Mouse (Mus musculus): Measurements from ENCODE around the gene Mum1. TPM values are rescaled to one million over a fixed set of nuclear protein-coding genes. Genes with fewer than 3 reads are reported as not detected.
"Not testable (repeated sequence)": the region's sequence is repeated elsewhere in the genome, so short reads cannot be mapped to it uniquely, and the experiment has no call there.

Mum1 gene
- polyA plus RNA-seq, 1 experiment from 2014 or later, result 49.9 TPM

DNA sequence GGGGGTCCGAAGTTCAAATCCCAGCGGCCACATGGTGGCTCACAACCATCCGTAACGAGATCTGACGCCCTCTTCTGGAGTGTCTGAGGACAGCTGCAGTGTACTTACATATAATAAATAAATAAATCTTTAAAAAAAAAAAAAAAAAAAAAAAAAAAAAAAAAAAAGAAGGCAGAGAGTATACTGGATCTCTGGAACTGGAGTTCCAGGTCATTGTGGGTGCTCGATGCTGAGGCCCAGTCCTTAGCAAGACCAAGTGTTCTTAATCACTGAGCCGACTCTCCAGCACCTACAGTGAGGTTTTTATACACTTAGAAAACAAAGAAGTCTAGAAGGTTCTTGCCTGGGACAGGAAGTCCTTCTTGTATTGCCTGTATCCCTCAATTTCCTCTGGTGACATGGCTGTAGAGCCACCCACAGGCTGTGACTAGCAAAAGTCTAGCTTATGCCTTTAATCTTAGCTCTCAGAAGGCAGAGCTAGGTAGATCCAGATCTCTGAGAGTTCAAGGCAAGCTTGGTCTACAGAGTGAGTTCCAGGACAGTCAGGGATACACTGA lies 14.6 kb upstream of the Mum1 start:
- H3K4me2 ChIP-seq (replicated peaks); H3K4me3 ChIP-seq; H3K9me3 ChIP-seq; H3K27me3 ChIP-seq; ATAC-seq (replicated peaks); H3K9ac ChIP-seq (replicated peaks); H3K36me3 ChIP-seq; H3K27ac ChIP-seq (replicated peaks): not testable (repeated sequence)
- 81% methylated on average over 7 of the region's 7 CpGs for WGBS
- peaks cover 22% of the 10 kb centered on the region for H3K4me1 ChIP-seq

DNA sequence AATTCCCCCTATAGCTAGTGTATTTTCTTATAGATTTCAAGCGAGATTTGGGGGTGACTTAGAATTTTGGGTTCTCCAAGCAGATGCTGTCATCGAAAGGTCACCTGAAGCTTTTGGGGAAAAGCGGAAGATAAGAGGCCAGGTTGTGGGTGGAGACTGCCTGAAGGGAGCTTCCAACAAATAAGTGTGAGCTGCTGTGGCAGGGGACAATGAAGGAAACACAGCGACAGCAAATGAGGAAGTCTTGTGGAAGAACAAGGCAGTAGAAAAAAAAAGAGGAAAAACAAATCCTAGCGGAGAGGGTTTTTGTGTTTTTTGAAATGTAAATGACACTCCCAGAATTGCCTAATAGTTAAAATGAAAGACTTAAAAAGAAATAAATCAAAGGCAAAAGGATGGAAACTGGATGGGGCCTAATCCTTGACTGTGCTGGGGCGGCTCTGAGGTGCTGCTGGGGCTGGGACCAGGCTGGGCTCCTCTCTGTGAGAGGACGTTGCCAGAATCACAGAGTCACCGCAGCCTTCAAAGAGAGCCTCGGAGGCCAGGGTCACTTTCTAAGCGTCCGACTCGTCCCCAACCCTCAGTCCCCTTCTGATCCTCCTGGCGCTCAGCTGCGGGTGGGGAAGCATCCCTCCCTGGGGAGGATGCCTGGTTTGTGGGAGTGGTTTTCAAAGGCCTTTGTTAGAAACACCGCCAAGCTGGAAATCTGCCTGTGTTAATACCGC lies 11.0 kb upstream of the Mum1 start:
- Histone ChIP-seq H3K4me1 (peaks cover 10% of the 10 kb centered on the region), H3K27me3 (no peaks in the 10 kb centered on the region), H3K27ac (replicated peaks) (0 out of 2 replicates have a peak overlapping the region, but pooled peaks have one; percentile 60), H3K9me3 (no peaks in the 10 kb centered on the region), H3K36me3 (no peaks in the 10 kb centered on the region), H3K4me3 (no peak overlapping the region), H3K4me2 (replicated peaks) (no peak overlapping the region), H3K9ac (replicated peaks) (0 out of 2 replicates have a peak overlapping the region, but pooled peaks have one; percentile 32)
- no peak for ATAC-seq (replicated peaks)
- WGBS, result 10% methylated on average over 16 of the region's 16 CpGs

DNA sequence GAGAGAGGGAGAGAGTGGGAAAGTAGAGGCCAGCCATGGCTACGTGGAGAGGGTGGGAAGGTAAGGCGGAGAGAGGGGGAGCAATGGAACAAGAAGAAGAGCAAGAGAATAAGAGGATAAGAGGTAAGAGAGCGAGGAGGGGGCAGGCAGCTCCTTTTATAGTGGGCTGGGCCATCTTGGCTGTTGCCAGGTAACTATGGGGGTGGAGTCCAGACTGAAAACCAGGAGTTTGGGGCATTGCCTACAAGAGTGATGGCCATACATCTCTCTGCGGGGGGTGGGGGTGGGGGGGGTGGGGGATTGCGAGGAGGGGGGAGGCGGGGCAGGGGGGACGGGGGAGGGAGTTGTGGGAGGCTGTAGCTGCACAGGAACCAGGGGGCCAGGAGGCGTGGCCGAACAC lies 5.6 kb upstream of the Mum1 start:
- ATAC-seq (replicated peaks), result no peak
- H3K36me3 ChIP-seq, result no peaks in the 10 kb centered on the region
- H3K9me3 ChIP-seq, result no peaks in the 10 kb centered on the region
- 35% methylated on average over 7 of the region's 9 CpGs for WGBS
- H3K27ac ChIP-seq (replicated peaks), result no peak overlapping the region
- peaks cover 3% of the 10 kb centered on the region; the same call in 1 of the 2 replicates for H3K4me1 ChIP-seq
- H3K9ac ChIP-seq (replicated peaks), result no peak overlapping the region
- no peak overlapping the region for H3K4me2 ChIP-seq (replicated peaks)
- H3K27me3 ChIP-seq, result no peaks in the 10 kb centered on the region
- no peak overlapping the region for H3K4me3 ChIP-seq

DNA sequence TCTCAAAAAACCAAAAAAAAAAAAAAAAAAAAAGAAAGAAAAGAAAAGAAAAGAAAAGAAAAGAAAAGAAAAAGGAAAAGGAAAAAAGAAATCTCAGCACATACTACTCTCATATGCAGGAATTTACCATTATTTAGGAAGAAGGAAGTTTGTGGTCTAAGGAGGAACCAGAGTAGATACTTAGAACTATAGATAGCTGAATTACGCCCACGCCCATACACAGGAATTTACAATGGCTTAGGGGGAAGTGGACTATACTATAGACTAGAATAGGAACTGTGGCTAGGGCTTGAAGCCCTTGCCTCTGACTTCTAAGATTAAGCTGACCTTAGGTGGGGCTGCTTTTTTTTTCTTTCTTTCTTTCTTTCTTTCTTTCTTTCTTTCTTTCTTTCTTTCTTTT lies 3.1 kb upstream of the Mum1 start:
- not testable (repeated sequence) for H3K9ac ChIP-seq (replicated peaks); H3K4me3 ChIP-seq; H3K27ac ChIP-seq (replicated peaks); H3K27me3 ChIP-seq; ATAC-seq (replicated peaks); H3K4me2 ChIP-seq (replicated peaks); H3K36me3 ChIP-seq; H3K9me3 ChIP-seq
- 97% methylated on average over 2 of the region's 2 CpGs for WGBS
- peaks cover 19% of the 10 kb centered on the region for H3K4me1 ChIP-seq

DNA sequence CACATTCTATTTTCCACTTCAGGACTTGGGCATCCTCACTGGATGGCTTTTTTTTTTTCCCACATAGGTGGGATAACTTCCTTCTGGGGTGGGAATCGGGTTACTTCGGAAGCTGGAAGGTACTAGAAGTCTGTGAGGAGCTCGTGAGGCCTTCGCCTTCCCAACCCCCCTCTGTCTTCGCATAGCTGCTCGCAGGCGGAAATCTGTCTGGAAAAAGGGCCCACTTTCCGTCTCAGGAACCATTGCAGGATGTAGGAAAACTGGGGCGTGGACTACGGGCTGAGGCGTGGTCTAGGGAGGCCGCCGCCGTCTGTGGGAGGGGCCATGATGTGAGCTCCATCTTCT lies 191 bp upstream of the Mum1 start:
- 0% methylated on average over 14 of the region's 14 CpGs for WGBS
- ATAC-seq (replicated peaks), result no peak; the same call in 1 of the 2 replicates

DNA sequence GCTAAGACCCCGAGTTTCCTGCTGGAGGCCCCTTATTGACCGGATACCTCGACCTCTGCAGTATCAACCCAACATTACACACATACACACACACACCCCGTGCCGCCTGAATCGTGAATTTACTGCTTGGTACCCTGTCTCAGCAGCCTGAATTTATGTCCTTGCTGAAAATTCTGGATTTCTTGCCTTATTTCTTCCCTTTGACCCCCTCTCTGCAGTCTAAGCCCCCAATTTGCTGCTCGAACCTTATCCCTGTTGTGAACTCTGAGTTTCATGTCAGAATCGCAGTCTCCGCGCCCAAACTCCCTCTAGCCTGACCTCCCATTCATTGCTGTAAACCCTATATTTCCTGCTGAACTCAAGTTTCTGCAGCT lies 919 bp downstream of the Mum1 start:
- WGBS, result 8% methylated on average over 10 of the region's 10 CpGs
- H3K27me3 ChIP-seq, result no peaks in the 10 kb centered on the region
- H3K27ac ChIP-seq (replicated peaks), result peak overlapping the region; percentile 92
- peak overlapping the region; percentile 81 for H3K4me3 ChIP-seq
- peak overlapping the region; percentile 75 for H3K4me2 ChIP-seq (replicated peaks)
- H3K9ac ChIP-seq (replicated peaks), result peak overlapping the region; percentile 84
- H3K9me3 ChIP-seq, result no peaks in the 10 kb centered on the region
- H3K4me1 ChIP-seq, result peaks cover 40% of the 10 kb centered on the region
- peak; percentile 1; the same call in 1 of the 2 replicates for ATAC-seq (replicated peaks)
- peaks cover 6% of the 10 kb centered on the region for H3K36me3 ChIP-seq

More for the DNA sequence above, 191 bp upstream of the Mum1 start:
- peak overlapping the region; percentile 84 for H3K9ac ChIP-seq (replicated peaks)
- H3K36me3 ChIP-seq, result peaks cover 6% of the 10 kb centered on the region; the same call in 1 of the 2 replicates
- peak overlapping the region; percentile 92 for H3K27ac ChIP-seq (replicated peaks)
- H3K4me1 ChIP-seq, result peaks cover 40% of the 10 kb centered on the region
- peak overlapping the region; percentile 81 for H3K4me3 ChIP-seq
- H3K9me3 ChIP-seq, result no peaks in the 10 kb centered on the region
- H3K4me2 ChIP-seq (replicated peaks), result peak overlapping the region; percentile 75
- H3K27me3 ChIP-seq, result no peaks in the 10 kb centered on the region

DNA sequence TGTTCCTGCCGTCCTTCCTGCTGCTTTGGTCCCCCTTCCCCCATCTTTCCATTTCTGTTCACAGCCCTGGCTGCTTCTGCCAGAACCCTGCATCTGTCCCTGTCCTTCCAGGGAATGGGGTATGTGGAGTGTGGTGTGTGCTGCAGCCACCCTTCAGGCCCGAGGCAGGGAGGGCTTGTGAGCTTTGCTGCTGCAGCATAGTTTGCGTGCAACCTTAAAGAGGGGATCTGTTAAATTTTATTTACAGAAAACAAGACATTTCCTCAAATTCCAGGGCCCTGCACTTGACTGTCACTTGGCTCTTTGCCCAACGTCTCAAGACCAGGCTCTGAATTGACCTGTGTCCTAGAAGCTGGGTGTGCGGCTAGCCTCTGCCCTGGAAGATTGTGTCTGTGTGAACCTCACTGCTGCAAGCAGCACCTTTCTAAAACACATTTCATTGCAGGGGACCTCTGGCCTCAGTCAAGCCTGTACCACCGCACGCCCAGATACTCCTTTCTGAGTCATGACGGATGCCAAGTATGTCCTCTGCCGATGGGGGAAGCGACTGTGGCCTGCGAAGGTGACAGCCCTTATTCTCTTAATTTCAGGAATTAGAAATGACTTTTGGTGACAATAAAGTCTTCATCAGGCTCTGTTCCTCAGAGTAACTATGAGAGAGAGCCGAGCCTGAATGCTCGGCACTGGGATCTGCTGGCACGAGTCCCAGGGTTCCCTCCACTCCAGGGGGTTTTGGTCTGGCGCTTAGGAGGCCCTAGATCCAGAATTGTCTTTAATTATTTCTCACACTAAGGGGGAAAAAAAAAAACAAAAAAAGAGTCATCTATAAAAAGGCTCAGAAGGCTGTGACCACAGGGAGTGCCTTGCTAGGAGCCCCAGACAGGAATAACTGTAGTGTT lies 1.9 kb downstream of the Mum1 start:
- no peaks in the 10 kb centered on the region for H3K9me3 ChIP-seq
- peak overlapping the region; percentile 84 for H3K9ac ChIP-seq (replicated peaks)
- H3K4me1 ChIP-seq, result peaks cover 48% of the 10 kb centered on the region
- peaks cover 14% of the 10 kb centered on the region for H3K36me3 ChIP-seq
- no peak for ATAC-seq (replicated peaks)
- H3K27me3 ChIP-seq, result no peaks in the 10 kb centered on the region
- peak overlapping the region; percentile 81 for H3K4me3 ChIP-seq
- WGBS, result 29% methylated on average over 15 of the region's 15 CpGs
- peak overlapping the region; percentile 75 for H3K4me2 ChIP-seq (replicated peaks)
- peak overlapping the region; percentile 92 for H3K27ac ChIP-seq (replicated peaks)

DNA sequence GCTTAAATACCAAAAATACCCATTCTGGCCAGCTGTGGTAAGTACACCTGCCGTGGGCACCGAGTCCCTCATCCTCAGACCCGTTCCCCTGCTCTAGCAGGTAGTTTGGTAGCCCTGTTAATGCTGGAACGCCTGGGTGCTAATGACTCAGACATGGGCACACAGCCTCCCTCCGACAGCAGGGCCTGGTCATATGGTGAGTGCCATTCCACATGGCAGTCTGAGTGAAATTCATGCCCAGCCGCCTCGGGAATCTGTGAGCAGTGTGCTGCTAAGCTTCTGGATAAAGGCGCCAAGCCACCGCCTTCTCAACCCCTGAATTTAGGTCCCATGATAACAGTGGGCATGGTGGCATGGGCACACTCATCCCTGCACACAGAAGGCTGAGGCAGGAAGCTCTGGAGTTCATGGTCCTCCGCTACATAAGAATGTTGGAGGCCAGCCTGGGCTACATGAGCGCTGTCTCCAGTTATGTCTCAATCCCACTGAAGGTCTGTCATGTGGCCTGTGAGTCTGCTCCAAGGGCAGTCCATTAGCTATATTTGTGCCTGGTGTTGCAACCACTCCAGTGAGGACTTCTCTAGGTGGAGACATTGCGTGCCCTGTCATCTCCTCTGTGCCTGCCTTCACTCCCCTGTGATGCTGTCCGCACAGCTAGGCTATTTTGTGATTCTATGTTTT lies 10.1 kb downstream of the Mum1 start:
- H3K4me2 ChIP-seq (replicated peaks), result no peak overlapping the region
- H3K36me3 ChIP-seq, result peaks cover 85% of the 10 kb centered on the region
- no peak overlapping the region for H3K27ac ChIP-seq (replicated peaks)

DNA sequence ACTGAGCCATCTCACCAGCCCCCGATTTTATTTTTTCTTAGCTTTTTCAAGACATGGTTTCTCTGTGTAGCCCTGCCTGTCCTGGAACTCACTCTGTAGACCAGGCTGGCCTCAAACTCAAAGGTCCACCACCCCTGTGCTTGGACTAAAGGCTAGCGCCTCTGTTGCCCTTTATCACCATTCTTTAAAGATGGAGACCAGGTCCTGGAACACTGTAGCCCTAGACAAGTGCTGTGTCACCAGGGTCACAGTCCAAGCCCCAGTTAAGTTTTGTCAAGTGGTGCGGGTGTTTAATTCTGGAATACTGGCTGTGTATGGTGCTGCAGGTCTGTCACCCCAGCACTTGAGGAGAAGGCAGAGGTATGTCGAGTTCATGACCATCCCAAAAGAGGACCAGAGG lies 10.8 kb downstream of the Mum1 start:
- H3K9me3 ChIP-seq, result no peaks in the 10 kb centered on the region
- H3K4me1 ChIP-seq, result peaks cover 15% of the 10 kb centered on the region
- peaks cover 92% of the 10 kb centered on the region for H3K36me3 ChIP-seq
- H3K27ac ChIP-seq (replicated peaks), result no peak overlapping the region
- ATAC-seq (replicated peaks), result no peak
- WGBS, result 90% methylated on average over 4 of the region's 4 CpGs
- no peak overlapping the region for H3K4me2 ChIP-seq (replicated peaks)
- H3K4me3 ChIP-seq, result no peak overlapping the region
- H3K9ac ChIP-seq (replicated peaks), result no peak overlapping the region
- no peaks in the 10 kb centered on the region for H3K27me3 ChIP-seq

More for the DNA sequence above, 10.1 kb downstream of the Mum1 start:
- ATAC-seq (replicated peaks), result no peak
- Histone ChIP-seq H3K4me3 (no peak overlapping the region), H3K4me1 (peaks cover 15% of the 10 kb centered on the region), H3K9me3 (no peaks in the 10 kb centered on the region), H3K27me3 (no peaks in the 10 kb centered on the region), H3K9ac (replicated peaks) (no peak overlapping the region)
- 97% methylated on average over 13 of the region's 13 CpGs for WGBS

DNA sequence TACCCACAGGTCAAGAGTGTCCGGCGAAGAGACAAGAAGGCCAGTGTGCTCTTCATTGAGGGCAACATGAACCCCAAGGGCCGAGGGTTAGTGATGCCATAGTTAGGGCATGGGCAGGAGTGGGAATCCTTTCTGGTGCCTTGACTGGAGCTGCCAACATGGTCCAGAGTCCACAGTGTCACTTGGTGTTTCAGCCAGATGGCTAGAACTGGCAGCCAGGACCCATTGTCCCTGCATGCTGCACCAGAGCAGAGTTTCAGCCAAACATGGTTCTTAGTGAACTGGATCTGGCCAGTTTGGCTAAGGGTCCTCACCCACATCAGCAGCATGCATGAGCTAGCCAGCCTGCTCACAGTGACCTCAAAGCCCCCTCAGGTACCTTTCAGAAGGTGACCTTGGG lies 12.1 kb downstream of the Mum1 start:
- Histone ChIP-seq H3K4me2 (replicated peaks) (no peak overlapping the region), H3K4me1 (peaks cover 6% of the 10 kb centered on the region)

DNA sequence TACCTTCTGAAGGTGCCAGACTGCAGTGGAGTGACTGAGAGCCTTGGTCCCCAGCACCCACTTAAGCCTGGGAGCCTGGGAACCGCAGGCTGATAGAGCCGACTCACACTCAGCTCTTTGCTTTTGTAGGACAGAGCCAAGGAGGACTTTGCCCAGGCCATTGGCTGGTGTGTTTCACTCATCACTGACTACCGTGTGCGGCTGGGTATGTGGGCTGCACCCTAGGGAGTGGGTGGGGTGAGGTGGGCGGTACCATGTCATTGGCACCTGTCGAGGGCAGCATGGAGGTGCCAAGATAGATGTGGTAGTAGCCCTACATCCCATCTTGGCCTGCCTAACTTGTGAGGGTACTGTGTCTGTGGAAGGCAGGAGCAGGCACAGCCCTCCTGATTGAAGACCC lies 13.6 kb downstream of the Mum1 start:
- H3K4me1 ChIP-seq, result no peaks in the 10 kb centered on the region
- 93% methylated on average over 6 of the region's 6 CpGs for WGBS

More for the DNA sequence above, 12.1 kb downstream of the Mum1 start:
- 92% methylated on average over 3 of the region's 3 CpGs for WGBS
- no peaks in the 10 kb centered on the region for H3K27me3 ChIP-seq
- ATAC-seq (replicated peaks), result no peak
- peaks cover 95% of the 10 kb centered on the region for H3K36me3 ChIP-seq
- no peaks in the 10 kb centered on the region for H3K9me3 ChIP-seq
- H3K9ac ChIP-seq (replicated peaks), result no peak overlapping the region
- H3K27ac ChIP-seq (replicated peaks), result no peak overlapping the region
- no peak overlapping the region for H3K4me3 ChIP-seq

More for the DNA sequence above, 13.6 kb downstream of the Mum1 start:
- Histone ChIP-seq H3K4me3 (no peak overlapping the region), H3K9me3 (no peaks in the 10 kb centered on the region), H3K27ac (replicated peaks) (no peak overlapping the region), H3K4me2 (replicated peaks) (no peak overlapping the region), H3K9ac (replicated peaks) (no peak overlapping the region), H3K36me3 (peaks cover 90% of the 10 kb centered on the region), H3K27me3 (no peaks in the 10 kb centered on the region)
- ATAC-seq (replicated peaks), result no peak

All from forebrain, embryonic 15.5 days (tissue).